Mouse (Mus musculus) ES-Bruce4 (cell line): ENCODE measurements around the gene Ptprs.

ENCODE experiments used
- CTCF ChIP-seq: IDR thresholded peaks from one replicate; pipeline ENCODE4 v1.8.1; 2011; ENCODE audit warnings: low read depth, low read length
- POLR2A ChIP-seq: IDR thresholded peaks from one replicate; pipeline ENCODE4 v1.8.1; 2011; ENCODE audit warnings: low read length; ENCODE audit not compliant: insufficient read depth

GRCm38 (mm10) chr17:56413113-56413512, 63.2 kb downstream of the Ptprs start:
- TF ChIP-seq CTCF (no peak), POLR2A (no peak)
